Mouse (Mus musculus) forebrain, embryonic 16.5 days (tissue): ENCODE results near the gene Znrd1as. TPM values are rescaled to one million over a fixed set of nuclear protein-coding genes. Genes with fewer than 3 reads are reported as not detected.

Experiments used
- ATAC-seq: fragments of 200-750 bp; cut with Nextera tagmentation; 2 replicates; pipeline ENCODE4 v1.8.0; 2017; ENCODE audit warnings: mild to moderate bottlenecking, moderate library complexity
- H3K27ac ChIP-seq: fragments of 300-500 bp; sonication (generic); 2 replicates; pipeline ENCODE4 v1.5.1; 2014; ENCODE audit warnings: low read length, control low read depth
- H3K27me3 ChIP-seq: fragments of 300-500 bp; sonication (generic); replicated peaks from 2 replicates; pipeline ENCODE4 v1.6.1; 2014; ENCODE audit warnings: low read length; ENCODE audit not compliant: control insufficient read depth, insufficient read depth
- H3K36me3 ChIP-seq: fragments of 300-500 bp; sonication (generic); 2 replicates; pipeline ENCODE4 v1.6.1; 2014; ENCODE audit not compliant: control insufficient read depth, insufficient read depth
- H3K4me1 ChIP-seq: fragments of 300-500 bp; sonication (generic); replicated peaks from 2 replicates; pipeline ENCODE4 v1.6.1; 2014; ENCODE audit warnings: low read length; ENCODE audit not compliant: control insufficient read depth, insufficient read depth
- H3K4me2 ChIP-seq: fragments of 300-500 bp; sonication (generic); 2 replicates; pipeline ENCODE4 v1.6.1; 2014; ENCODE audit warnings: mild to moderate bottlenecking, low read length, control low read depth
- H3K4me3 ChIP-seq: fragments of 300-500 bp; sonication (generic); replicated peaks from 2 replicates; pipeline ENCODE4 v1.5.1; 2014; ENCODE audit warnings: mild to moderate bottlenecking, low read length, control low read depth
- H3K9ac ChIP-seq: fragments of 300-500 bp; sonication (generic); replicated peaks from 2 replicates; pipeline ENCODE4 v1.6.1; 2014; ENCODE audit warnings: low read depth, low read length, control low read depth
- H3K9me3 ChIP-seq: fragments of 300-500 bp; sonication (generic); 2 replicates; pipeline ENCODE4 v1.6.1; 2016; ENCODE audit warnings: low read length; ENCODE audit not compliant: control insufficient read depth
- WGBS: fragments of 180-500 bp; shearing (Covaris S2); extraction: QIAGEN DNeasy Blood & Tissue Kit; methylation state at CpG from one replicate; pipeline ENCODE4 v1.1.7; 2014; 5-methylcytosine and 5-hydroxymethylcytosine counted together
- polyA plus RNA-seq: library from polyadenylated mRNA; unstranded; fragments of >200 nt; fragmentation: Nextera tagmentation; extraction: Ambion mirVana; gene quantifications from 2 replicates; pipeline ENCODE4 v1.2.1, GENCODE M21; 2015

The Znrd1as gene
- polyA plus RNA-seq, 1 experiment from 2014 or later: 5.1 TPM

- ATAC-seq: no peak
- no peaks in the 10 kb centered on the region for H3K4me1 ChIP-seq
- no peak overlapping the region for H3K9ac ChIP-seq
- H3K27me3 ChIP-seq: no peaks in the 10 kb centered on the region
- WGBS: 76% methylated on average over 12 of the region's 12 CpGs
- H3K36me3 ChIP-seq: no peaks in the 10 kb centered on the region
- no peak overlapping the region for H3K27ac ChIP-seq
- H3K4me2 ChIP-seq: no peak overlapping the region
- no peaks in the 10 kb centered on the region for H3K9me3 ChIP-seq
- H3K4me3 ChIP-seq: no peak overlapping the region
Observed at GRCm38 (mm10) chr17:36929236-36929932, 29.0 kb upstream of the Znrd1as start.

DNA sequence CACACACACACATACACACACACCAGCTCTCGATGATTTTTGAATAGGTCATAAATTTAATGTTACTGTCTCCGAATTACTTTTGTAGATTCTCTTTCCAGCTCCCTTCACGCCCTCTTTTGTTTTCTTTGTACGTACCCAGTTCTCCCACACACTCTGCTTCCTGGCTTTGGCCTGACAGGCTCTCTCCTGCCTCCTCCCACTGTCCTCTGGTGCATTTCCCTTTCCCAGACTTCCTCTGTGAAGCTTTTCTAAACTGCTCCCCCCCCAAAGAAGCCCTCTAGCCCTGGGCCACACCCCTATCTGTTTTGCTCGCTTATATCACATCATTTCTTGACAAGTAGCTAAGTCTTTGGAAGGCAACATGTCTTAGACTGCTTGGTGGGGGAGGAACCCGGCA is 28.2 kb upstream of the Znrd1as start:
- no peak for ATAC-seq
- no peaks in the 10 kb centered on the region for H3K36me3 ChIP-seq
- no peaks in the 10 kb centered on the region for H3K4me1 ChIP-seq
- no peaks in the 10 kb centered on the region for H3K27me3 ChIP-seq
- H3K4me3 ChIP-seq: no peak overlapping the region
- no peak overlapping the region for H3K27ac ChIP-seq
- H3K9ac ChIP-seq: no peak overlapping the region
- H3K4me2 ChIP-seq: no peak overlapping the region
- 80% methylated on average over 6 of the region's 6 CpGs for WGBS
- H3K9me3 ChIP-seq: no peaks in the 10 kb centered on the region

DNA sequence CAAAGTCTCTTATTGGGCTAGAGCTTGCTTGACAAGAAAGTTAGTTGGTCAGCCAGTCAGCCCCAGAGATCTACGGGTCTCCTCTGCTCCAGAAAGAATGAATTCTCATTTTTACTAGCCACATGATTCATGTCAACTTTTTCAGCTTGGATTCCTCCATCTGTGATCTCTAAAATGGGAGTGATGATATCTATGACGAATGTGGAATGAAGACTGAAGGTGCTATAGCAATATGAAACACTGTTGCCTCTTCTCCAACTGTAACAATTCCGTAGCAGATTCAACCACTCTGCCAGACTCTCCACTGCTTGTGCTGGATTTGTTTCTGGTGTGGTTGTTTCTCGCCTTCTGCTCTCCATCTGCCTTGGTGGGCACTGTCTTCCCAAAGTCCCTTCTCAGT is 27.3 kb upstream of the Znrd1as start:
- no peak overlapping the region for H3K9ac ChIP-seq
- H3K4me3 ChIP-seq: no peak overlapping the region
- 89% methylated on average over 4 of the region's 4 CpGs for WGBS
- no peak overlapping the region for H3K27ac ChIP-seq
- H3K4me1 ChIP-seq: no peaks in the 10 kb centered on the region
- no peaks in the 10 kb centered on the region for H3K9me3 ChIP-seq
- H3K4me2 ChIP-seq: no peak overlapping the region
- H3K36me3 ChIP-seq: no peaks in the 10 kb centered on the region
- H3K27me3 ChIP-seq: no peaks in the 10 kb centered on the region
- no peak for ATAC-seq

GRCm38 (mm10) chr17:36931806-36932205 is 26.6 kb upstream of the Znrd1as start:
- H3K9ac ChIP-seq: no peak overlapping the region
- WGBS: 83% methylated on average over 2 of the region's 2 CpGs

GRCm38 (mm10) chr17:36938056-36938455 is 20.3 kb upstream of the Znrd1as start:
- peaks cover 9% of the 10 kb centered on the region for H3K4me1 ChIP-seq
- no peak overlapping the region for H3K9ac ChIP-seq
- H3K4me2 ChIP-seq: no peak overlapping the region
- ATAC-seq: no peak
- peaks cover 22% of the 10 kb centered on the region for H3K27me3 ChIP-seq
- H3K4me3 ChIP-seq: no peak overlapping the region
- WGBS: 89% methylated on average over 2 of the region's 2 CpGs
- H3K27ac ChIP-seq: no peak overlapping the region
- H3K9me3 ChIP-seq: no peaks in the 10 kb centered on the region
- no peaks in the 10 kb centered on the region for H3K36me3 ChIP-seq

More at GRCm38 (mm10) chr17:36931806-36932205, 26.6 kb upstream of the Znrd1as start:
- no peak overlapping the region for H3K4me3 ChIP-seq
- no peaks in the 10 kb centered on the region for H3K4me1 ChIP-seq
- H3K36me3 ChIP-seq: no peaks in the 10 kb centered on the region
- no peaks in the 10 kb centered on the region for H3K9me3 ChIP-seq
- no peak for ATAC-seq
- H3K27me3 ChIP-seq: no peaks in the 10 kb centered on the region
- H3K27ac ChIP-seq: no peak overlapping the region
- no peak overlapping the region for H3K4me2 ChIP-seq

DNA sequence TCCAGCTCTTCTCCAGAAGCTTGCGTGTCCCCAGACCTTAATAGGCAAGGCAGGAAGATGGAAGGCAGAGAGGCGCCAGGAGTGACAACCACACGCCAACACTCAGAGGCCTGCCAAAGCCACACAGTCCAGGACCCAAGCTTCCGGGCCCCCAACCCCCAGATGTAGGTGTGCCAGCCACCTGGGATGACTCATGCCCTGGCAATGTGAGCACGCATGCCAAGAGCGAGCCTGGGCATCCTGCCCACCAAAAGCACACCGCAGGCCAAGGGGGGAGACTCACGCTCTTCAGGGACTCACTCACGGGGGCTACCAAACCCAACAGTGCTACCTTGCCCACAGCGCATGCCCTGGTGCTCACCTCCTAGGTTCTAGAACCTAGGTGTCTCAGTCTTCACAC is 16.0 kb upstream of the Znrd1as start:
- H3K9ac ChIP-seq: peak overlapping the region; percentile 54; the same call in 1 of the 2 replicates
- H3K4me1 ChIP-seq: peaks cover 16% of the 10 kb centered on the region
- no peaks in the 10 kb centered on the region for H3K36me3 ChIP-seq
- H3K9me3 ChIP-seq: no peaks in the 10 kb centered on the region
- WGBS: 40% methylated on average over 10 of the region's 10 CpGs
- no peak; the same call in 1 of the 2 replicates for ATAC-seq
- H3K4me3 ChIP-seq: peak overlapping the region; percentile 42
- no peak overlapping the region for H3K27ac ChIP-seq
- peaks cover 46% of the 10 kb centered on the region for H3K27me3 ChIP-seq
- peak overlapping the region; percentile 62 for H3K4me2 ChIP-seq

DNA sequence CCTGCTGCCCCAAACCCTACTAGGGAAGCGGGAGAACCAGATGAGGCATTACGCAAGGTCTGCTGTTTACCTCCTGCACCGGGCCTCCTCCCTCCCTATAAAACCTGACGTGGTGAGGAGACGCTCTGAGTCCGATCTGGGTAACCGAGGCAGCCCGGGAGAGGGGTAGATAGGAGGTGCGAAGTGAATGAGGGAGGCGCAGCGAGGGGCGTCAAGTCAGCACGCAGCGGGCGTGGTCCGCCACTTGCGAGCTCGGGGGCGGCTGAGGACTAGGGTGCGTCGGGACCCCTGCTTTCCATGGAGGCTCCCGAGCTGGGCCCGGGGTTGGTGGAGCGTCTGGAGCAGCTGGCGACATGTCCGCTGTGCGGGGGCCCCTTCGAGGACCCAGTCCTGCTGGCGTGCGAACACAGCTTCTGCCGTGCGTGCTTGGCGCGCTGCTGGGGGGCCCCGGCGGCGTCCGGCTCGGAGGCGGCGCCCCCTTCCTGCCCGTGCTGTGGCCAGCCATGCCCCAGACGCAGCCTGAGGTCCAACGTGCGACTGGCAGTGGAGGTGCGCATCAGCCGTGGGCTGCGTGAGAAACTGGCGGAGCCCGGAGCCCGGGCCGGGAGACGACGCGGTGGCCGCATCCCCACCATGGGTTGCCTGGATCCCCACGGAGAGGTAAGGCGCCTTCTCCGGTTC is 15.5 kb upstream of the Znrd1as start, which contains the start of gene Rnf39:
Gene Rnf39 (plus strand): TSS at position 128 of the 681 bp plus-strand sequence.
- H3K36me3 ChIP-seq: no peaks in the 10 kb centered on the region
- H3K27me3 ChIP-seq: peaks cover 46% of the 10 kb centered on the region
- no peak within 1 kb of the TSS for H3K27ac ChIP-seq
- peak within 1 kb of the TSS; percentile 54 for H3K9ac ChIP-seq
- H3K4me3 ChIP-seq: peak within 1 kb of the TSS; percentile 42
- 2% methylated on average over 53 of the region's 59 CpGs for WGBS
- H3K4me2 ChIP-seq: peak within 1 kb of the TSS; percentile 62
- no peaks in the 10 kb centered on the region for H3K9me3 ChIP-seq
- peaks cover 20% of the 10 kb centered on the region for H3K4me1 ChIP-seq
- ATAC-seq: no peak; the same call in 1 of the 2 replicates

DNA sequence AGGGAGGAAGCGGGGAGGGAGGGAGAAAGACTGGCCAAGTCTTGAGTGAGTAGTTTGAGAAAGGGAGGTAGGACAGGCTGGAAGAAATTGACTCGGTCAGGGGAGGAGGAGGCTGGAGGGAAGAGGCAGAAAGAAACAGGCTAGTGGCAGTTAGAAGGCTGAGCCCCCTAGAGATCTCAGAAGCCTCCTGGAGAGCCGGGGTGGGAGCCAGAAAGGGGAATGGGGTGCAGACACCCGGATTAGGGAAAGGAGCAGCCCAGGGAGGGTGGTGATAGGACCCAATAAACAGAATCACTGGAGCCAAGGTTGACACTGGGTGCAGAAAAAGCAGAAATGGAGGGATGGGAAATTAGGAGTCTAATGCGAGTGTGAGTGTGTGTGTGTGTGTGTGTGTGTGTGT is 14.7 kb upstream of the Znrd1as start:
- Histone ChIP-seq H3K27me3 (peaks cover 46% of the 10 kb centered on the region), H3K4me2 (no peak overlapping the region), H3K4me3 (no peak overlapping the region)

DNA sequence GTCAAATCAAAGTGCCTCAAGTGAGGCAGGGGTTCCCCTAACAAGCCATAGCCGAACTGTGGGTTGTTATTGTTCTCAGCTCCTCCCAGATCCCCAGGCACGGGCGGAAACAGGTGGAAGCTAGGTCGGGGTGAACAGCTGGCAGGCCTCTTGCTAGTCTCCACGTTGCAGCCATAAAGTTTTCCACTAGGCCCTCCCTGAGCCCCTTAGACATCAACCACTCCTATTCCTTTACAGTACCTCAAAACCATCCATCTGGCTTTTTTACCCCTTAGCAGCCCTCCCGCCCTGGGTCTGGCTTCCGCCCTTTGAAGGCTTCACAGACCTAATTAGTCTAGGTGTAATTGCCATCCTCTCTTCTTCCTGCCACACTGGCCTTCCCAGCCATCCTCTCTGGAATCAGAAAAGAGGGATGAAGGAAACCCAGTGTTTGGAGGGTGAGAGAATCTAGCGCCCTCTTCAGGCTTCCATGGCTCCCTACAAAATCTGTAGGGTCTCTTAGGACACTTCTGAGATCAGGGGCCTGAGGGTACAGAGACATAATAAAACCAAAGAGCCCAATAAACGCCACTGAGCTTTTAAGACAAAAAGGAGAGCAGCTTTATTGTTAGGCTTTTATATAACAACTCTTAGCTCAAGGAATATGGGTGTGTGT is 14.1 kb upstream of the Znrd1as start:
- no peak overlapping the region for H3K27ac ChIP-seq
- peaks cover 20% of the 10 kb centered on the region for H3K4me1 ChIP-seq
- WGBS: 16% methylated on average over 9 of the region's 9 CpGs
- no peak overlapping the region for H3K4me2 ChIP-seq
- no peak overlapping the region for H3K4me3 ChIP-seq
- ATAC-seq: no peak
- H3K27me3 ChIP-seq: peaks cover 42% of the 10 kb centered on the region
- no peak overlapping the region for H3K9ac ChIP-seq
- peaks cover 7% of the 10 kb centered on the region; the same call in 1 of the 2 replicates for H3K36me3 ChIP-seq
- H3K9me3 ChIP-seq: no peaks in the 10 kb centered on the region

More for the DNA sequence above, 14.7 kb upstream of the Znrd1as start:
- Histone ChIP-seq H3K9ac (no peak overlapping the region), H3K9me3 (no peaks in the 10 kb centered on the region), H3K4me1 (peaks cover 20% of the 10 kb centered on the region), H3K27ac (no peak overlapping the region), H3K36me3 (peaks cover 1% of the 10 kb centered on the region; the same call in 1 of the 2 replicates)
- WGBS: 33% methylated on average over 5 of the region's 5 CpGs
- no peak for ATAC-seq
